Mouse (Mus musculus) hindbrain, embryonic 14.5 days (tissue): ENCODE measurements at regions not wholly inside any gene's neighbourhood (a gene's known extent, or its start where the extent isn't known, plus 50 kb on each side); places are given as distances from the start of the nearest gene placed in this dataset.

Experiments used
- ATAC-seq: fragments of 200-750 bp; cut with Nextera tagmentation; 2 replicates; pipeline ENCODE4 v1.8.0; 2017; ENCODE audit warnings: moderate number of reproducible peaks, mild to moderate bottlenecking, moderate TSS enrichment, moderate library complexity; ENCODE audit not compliant: low FRiP score
- DNase-seq: peaks from one replicate; pipeline ENCODE4 v3.0.0-alpha.2; 2015; ENCODE audit warnings: low spot score
- H3K27ac ChIP-seq: fragments of 300-500 bp; sonication (generic); 2 replicates; pipeline ENCODE4 v1.5.1; 2014; ENCODE audit warnings: mild to moderate bottlenecking, moderate library complexity
- H3K27me3 ChIP-seq: fragments of 300-500 bp; sonication (generic); 2 replicates; pipeline ENCODE4 v1.6.1; 2014; ENCODE audit warnings: mild to moderate bottlenecking, low read length, mixed read lengths; ENCODE audit not compliant: control insufficient read depth, insufficient read depth
- H3K36me3 ChIP-seq: fragments of 300-500 bp; sonication (generic); replicated peaks from 2 replicates; pipeline ENCODE4 v1.6.1; 2014; ENCODE audit not compliant: control insufficient read depth, insufficient read depth
- H3K4me1 ChIP-seq: fragments of 300-500 bp; sonication (generic); replicated peaks from 2 replicates; pipeline ENCODE4 v1.6.1; 2014; ENCODE audit warnings: antibody characterized with exemption, low read length, mixed read lengths; ENCODE audit not compliant: control insufficient read depth, insufficient read depth
- H3K4me2 ChIP-seq: fragments of 300-500 bp; sonication (generic); replicated peaks from 2 replicates; pipeline ENCODE4 v1.6.1; 2014; ENCODE audit warnings: mild to moderate bottlenecking, moderate library complexity
- H3K4me3 ChIP-seq: fragments of 300-500 bp; sonication (generic); replicated peaks from 2 replicates; pipeline ENCODE4 v1.5.1; 2014; ENCODE audit warnings: mild to moderate bottlenecking, low read length
- H3K9ac ChIP-seq: fragments of 300-500 bp; sonication (generic); 2 replicates; pipeline ENCODE4 v1.6.1; 2014
- H3K9me3 ChIP-seq: fragments of 300-500 bp; sonication (generic); 2 replicates; pipeline ENCODE4 v1.6.1; 2016; ENCODE audit warnings: low read length; ENCODE audit not compliant: control insufficient read depth
- WGBS: fragments of 180-500 bp; shearing (Covaris S2); extraction: QIAGEN DNeasy Blood & Tissue Kit; methylation state at CpG from one replicate; pipeline ENCODE4 v1.1.7; 2014; 5-methylcytosine and 5-hydroxymethylcytosine counted together

DNA sequence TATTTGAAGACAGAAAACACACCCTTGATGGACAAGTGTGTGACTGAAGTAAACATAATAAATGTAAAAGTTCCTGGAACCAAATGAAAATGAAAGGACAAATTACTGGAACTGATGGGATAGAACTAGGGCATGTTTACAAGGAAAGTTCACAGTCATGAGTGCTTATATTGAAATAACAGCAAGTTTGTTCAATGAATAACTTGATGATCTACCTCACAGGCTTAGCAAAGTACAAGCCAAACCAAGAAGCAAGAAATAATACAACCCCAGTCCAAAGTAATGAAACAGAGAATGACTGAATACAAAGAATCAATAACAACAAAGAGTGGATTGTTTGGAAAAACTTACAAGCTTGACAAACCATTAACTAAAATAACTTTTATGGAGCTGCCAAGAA lies 56.2 kb downstream of the Gm379 start:
- Histone ChIP-seq H3K4me1 (no peaks in the 10 kb centered on the region), H3K9ac (no peak overlapping the region), H3K27ac (no peak overlapping the region), H3K4me2 (no peak overlapping the region), H3K36me3 (no peaks in the 10 kb centered on the region), H3K27me3 (no peaks in the 10 kb centered on the region), H3K4me3 (no peak overlapping the region), H3K9me3 (no peaks in the 10 kb centered on the region)
- no peak for ATAC-seq
- DNase-seq, result no peak

DNA sequence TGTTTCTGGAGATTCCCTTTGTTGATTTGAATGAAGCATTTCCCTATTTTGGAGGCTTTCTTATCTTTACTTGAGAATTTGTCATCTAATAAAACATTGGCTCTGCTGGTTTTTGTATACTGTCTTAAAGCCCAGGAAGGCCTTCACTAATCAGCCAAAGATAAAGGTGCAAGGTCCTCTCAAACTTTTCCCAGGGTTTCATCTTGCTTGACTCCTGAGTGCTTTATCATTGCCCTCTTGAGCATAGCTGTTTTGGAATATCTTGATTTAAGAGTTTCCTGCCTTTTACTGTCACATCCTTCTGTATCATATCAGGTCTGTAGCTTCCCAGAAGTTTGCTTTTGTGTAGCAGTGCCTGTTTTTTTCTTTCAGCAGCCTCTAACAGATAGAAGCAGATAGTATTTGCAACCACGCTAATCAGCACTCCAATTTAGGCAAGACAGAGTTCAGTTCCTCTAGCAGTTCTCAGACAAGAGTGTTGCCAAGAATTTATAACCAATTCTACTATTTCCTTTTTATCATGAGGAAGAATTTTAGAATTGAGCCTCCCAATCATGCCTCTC lies 64.7 kb downstream of the Gm379 start:
- H3K9ac ChIP-seq, result no peak overlapping the region
- DNase-seq (no peak), ATAC-seq (no peak)
- no peaks in the 10 kb centered on the region for H3K9me3 ChIP-seq
- 70% methylated on average over 1 of the region's 1 CpGs for WGBS
- no peaks in the 10 kb centered on the region for H3K4me1 ChIP-seq
- H3K27ac ChIP-seq, result no peak overlapping the region
- no peak overlapping the region for H3K4me2 ChIP-seq
- no peaks in the 10 kb centered on the region for H3K27me3 ChIP-seq
- no peaks in the 10 kb centered on the region for H3K36me3 ChIP-seq
- no peak overlapping the region for H3K4me3 ChIP-seq

DNA sequence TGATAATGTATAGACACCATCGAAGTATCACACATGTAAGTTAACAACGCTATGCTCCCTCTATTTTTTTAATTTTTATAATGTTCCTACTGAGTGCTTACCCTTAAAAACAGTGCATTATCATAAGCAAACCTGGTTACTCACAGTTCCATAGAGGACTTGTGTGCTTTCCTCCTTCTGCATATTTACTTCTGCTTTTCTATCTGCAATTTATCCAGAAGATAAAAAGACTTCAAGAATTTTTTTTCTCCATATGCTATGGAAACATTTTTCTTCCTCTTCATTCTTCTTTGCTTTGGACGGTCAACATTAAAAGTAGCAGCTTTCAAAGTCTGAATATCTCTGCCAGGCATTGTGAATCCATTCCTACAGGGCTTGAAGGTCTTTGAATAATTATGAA lies 102.7 kb downstream of the Gm379 start:
- H3K36me3 ChIP-seq, result no peaks in the 10 kb centered on the region
- H3K27ac ChIP-seq, result no peak overlapping the region

DNA sequence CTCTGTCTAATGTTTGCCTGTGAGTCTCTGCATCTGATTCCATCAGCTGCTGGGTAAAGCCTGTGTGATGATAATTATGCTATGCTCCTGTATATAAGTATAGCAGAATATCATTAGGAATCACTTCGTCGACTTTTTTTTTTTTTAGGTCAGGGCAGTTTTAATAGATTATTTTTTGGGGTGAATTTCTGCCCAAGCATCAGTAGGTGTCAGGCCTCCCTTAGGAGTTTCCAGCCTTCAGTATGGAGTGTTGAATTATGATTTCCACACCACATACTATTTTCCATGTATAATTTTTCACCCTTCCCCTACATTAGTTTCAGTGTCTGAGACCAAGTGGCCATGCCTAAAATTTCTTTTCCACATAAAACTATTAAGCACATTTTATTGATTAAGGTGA lies 121.5 kb downstream of the Gm379 start:
- WGBS, result 96% methylated on average over 2 of the region's 2 CpGs
- Histone ChIP-seq H3K36me3 (no peaks in the 10 kb centered on the region), H3K4me1 (no peaks in the 10 kb centered on the region), H3K9ac (no peak overlapping the region), H3K27ac (no peak overlapping the region), H3K4me2 (no peak overlapping the region), H3K4me3 (no peak overlapping the region), H3K27me3 (no peaks in the 10 kb centered on the region), H3K9me3 (no peaks in the 10 kb centered on the region)
- no peak for ATAC-seq
- DNase-seq, result no peak

More for the DNA sequence above, 102.7 kb downstream of the Gm379 start:
- Histone ChIP-seq H3K9ac (no peak overlapping the region), H3K4me2 (no peak overlapping the region), H3K9me3 (no peaks in the 10 kb centered on the region), H3K4me1 (no peaks in the 10 kb centered on the region), H3K27me3 (no peaks in the 10 kb centered on the region), H3K4me3 (no peak overlapping the region)
- DNase-seq (no peak), ATAC-seq (no peak)
- WGBS, result 90% methylated on average over 3 of the region's 3 CpGs

DNA sequence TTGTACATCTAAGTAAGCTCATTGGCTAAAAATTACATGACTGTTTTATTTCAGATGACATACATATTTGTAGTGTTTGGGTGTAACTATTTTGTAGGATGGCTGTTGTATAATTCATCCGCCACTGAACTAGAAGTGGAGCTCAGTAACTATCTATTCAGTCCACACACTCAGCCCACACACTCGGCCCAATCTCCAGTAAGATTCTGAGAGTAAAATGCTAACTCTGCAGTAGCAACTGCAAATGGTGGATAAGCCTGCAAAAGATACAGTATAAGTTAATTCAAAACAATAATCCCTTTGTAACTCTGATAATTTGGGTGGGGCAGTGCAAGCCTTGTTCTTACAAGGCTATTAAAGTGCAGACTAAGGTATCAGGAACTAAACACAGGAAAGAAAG lies 123.3 kb downstream of the Gm379 start:
- no peak overlapping the region for H3K4me3 ChIP-seq
- H3K27ac ChIP-seq, result no peak overlapping the region
- no peaks in the 10 kb centered on the region for H3K27me3 ChIP-seq
- H3K36me3 ChIP-seq, result no peaks in the 10 kb centered on the region
- no peaks in the 10 kb centered on the region for H3K4me1 ChIP-seq
- no peaks in the 10 kb centered on the region for H3K9me3 ChIP-seq
- ATAC-seq (no peak), DNase-seq (no peak)
- H3K9ac ChIP-seq, result no peak overlapping the region
- 83% methylated on average over 2 of the region's 2 CpGs for WGBS
- H3K4me2 ChIP-seq, result no peak overlapping the region

DNA sequence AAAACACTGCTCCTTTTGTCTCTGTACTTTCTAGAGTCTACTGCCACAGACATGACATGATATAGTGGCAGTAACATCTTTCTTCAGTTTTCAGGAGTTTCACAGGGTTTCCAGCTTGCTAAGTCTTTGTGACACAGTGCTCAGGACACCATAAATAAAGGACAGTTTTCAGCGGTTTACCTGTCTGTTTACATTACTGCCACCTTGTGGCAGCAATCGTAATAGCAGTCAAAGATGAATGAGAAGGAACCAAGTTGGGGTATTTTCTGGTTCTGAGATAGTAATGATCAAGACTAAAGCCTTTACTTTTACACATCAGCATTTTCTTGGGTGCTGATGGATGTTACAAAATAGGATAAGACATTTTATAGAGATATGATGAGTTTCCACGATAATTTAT lies 127.7 kb downstream of the Gm379 start:
- H3K4me1 ChIP-seq, result no peaks in the 10 kb centered on the region
- no peak overlapping the region for H3K4me3 ChIP-seq
- ATAC-seq, result no peak
- no peaks in the 10 kb centered on the region for H3K27me3 ChIP-seq
- H3K9ac ChIP-seq, result no peak overlapping the region
- no peaks in the 10 kb centered on the region for H3K9me3 ChIP-seq
- H3K36me3 ChIP-seq, result no peaks in the 10 kb centered on the region
- H3K27ac ChIP-seq, result no peak overlapping the region
- no peak overlapping the region for H3K4me2 ChIP-seq
- 5% methylated on average over 3 of the region's 3 CpGs for WGBS
- peak; percentile 74 for DNase-seq
